Mouse (Mus musculus) liver, postnatal 0 days (tissue): Measurements from ENCODE around the gene Afap1l2.

ENCODE experiments used
- CTCF ChIP-seq: sonication (generic); IDR thresholded peaks from 2 replicates; pipeline ENCODE4 v1.5.1; 2016; ENCODE audit warnings: antibody characterized with exemption, low read depth
- EP300 ChIP-seq: IDR thresholded peaks from 2 replicates; pipeline ENCODE4 v1.6.1; 2016; ENCODE audit warnings: antibody characterized with exemption, low read depth, mild to moderate bottlenecking

DNA sequence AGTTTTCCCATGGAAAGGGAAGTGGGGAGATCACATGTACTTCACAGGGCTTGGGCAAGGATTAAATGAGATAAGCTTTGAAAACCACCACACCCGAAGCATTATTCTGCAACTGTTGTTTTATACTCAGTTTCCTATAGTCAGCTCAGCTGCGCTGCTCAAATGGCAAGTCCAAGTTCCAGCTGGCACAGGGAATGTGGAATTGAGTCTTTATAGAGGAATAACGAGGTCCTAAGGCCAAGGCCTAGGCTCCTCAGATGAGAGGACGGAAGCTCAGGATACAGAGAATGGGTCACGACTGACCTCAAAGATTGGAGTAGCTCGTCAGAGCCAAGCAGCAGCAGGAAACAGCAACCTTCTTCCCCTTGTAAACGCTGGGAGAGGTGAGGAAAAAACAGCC lies 36.7 kb downstream of the Afap1l2 start:
- no peak for TF ChIP-seq CTCF
- no peak for TF ChIP-seq EP300
